Mouse (Mus musculus): ENCODE measurements around the gene Nod2.

DNA sequence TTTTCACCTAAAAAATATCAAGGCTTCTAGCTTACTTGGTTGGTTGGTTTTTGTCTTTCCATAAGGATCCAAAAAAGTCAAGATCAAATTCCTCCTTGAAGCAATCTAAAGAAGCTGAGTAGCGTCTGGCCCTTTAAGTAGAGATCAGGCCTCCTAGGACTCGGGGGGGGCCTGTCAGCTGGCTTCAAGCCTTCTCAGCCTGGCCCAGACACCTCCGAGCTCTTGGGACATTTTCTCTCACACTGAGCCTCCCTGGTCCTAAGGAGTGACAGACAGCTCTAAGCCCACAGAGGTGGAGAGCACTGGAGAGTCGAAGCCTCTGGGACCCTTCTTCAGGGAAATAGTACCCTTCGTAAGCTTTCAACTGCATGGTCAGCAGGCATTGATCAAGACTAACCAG, 48.5 kb upstream of the Nod2 start:
- TF ChIP-seq EP300 (IDR thresholded peaks at IDR 0.05; ENCODE audit: insufficient read depth, low read depth, low read length) (no peak), CTCF (IDR thresholded peaks at IDR 0.05) (no peak), POLR2A (IDR thresholded peaks at IDR 0.05; ENCODE audit: insufficient read depth, low read depth, low read length) (no peak)

Data from heart, adult 2 months (tissue).